Mouse (Mus musculus) embryo, embryonic 10 days (tissue): Measurements from ENCODE around the gene Gprc5b.

Source experiments
- DNase-seq: peaks from one replicate; pipeline ENCODE4 v3.0.0-alpha.2; 2015; ENCODE audit warnings: low spot score

Gprc5b gene

GRCm38 (mm10) chr7:118948677-118949282 lies 46.2 kb downstream of the Gprc5b start:
- no peak for DNase-seq

GRCm38 (mm10) chr7:118947241-118947640 lies 47.8 kb downstream of the Gprc5b start:
- no peak for DNase-seq

- DNase-seq, result peak; percentile 37
Measured at GRCm38 (mm10) chr7:118944884-118945283, 50.1 kb downstream of the Gprc5b start.

- peak; percentile 13 for DNase-seq
Measured at GRCm38 (mm10) chr7:118943170-118943569, 51.8 kb downstream of the Gprc5b start.

GRCm38 (mm10) chr7:118942297-118942696 lies 52.7 kb downstream of the Gprc5b start:
- DNase-seq, result no peak

GRCm38 (mm10) chr7:118937469-118938387 lies 57.3 kb downstream of the Gprc5b start:
- no peak for DNase-seq

- DNase-seq, result no peak
Measured at GRCm38 (mm10) chr7:118936844-118937243, 58.2 kb downstream of the Gprc5b start.

GRCm38 (mm10) chr7:118935306-118935705 lies 59.7 kb downstream of the Gprc5b start:
- DNase-seq, result no peak

- DNase-seq, result no peak
Measured at GRCm38 (mm10) chr7:118931502-118932395, 63.3 kb downstream of the Gprc5b start.

GRCm38 (mm10) chr7:118929601-118930311 lies 65.3 kb downstream of the Gprc5b start:
- DNase-seq, result peak; percentile 39

- DNase-seq, result no peak
Measured at GRCm38 (mm10) chr7:118928916-118929315, 66.1 kb downstream of the Gprc5b start.

GRCm38 (mm10) chr7:118928316-118928715 lies 66.7 kb downstream of the Gprc5b start:
- no peak for DNase-seq

- no peak for DNase-seq
Measured at GRCm38 (mm10) chr7:118927279-118927678, 67.7 kb downstream of the Gprc5b start.

- no peak for DNase-seq
Measured at GRCm38 (mm10) chr7:118926516-118927260, 68.3 kb downstream of the Gprc5b start.

GRCm38 (mm10) chr7:118925547-118925946 lies 69.5 kb downstream of the Gprc5b start:
- DNase-seq, result no peak

- no peak for DNase-seq
Measured at GRCm38 (mm10) chr7:118922441-118923202, 72.4 kb downstream of the Gprc5b start.
